Mouse (Mus musculus): ENCODE measurements around the gene Ephb1.

DNA sequence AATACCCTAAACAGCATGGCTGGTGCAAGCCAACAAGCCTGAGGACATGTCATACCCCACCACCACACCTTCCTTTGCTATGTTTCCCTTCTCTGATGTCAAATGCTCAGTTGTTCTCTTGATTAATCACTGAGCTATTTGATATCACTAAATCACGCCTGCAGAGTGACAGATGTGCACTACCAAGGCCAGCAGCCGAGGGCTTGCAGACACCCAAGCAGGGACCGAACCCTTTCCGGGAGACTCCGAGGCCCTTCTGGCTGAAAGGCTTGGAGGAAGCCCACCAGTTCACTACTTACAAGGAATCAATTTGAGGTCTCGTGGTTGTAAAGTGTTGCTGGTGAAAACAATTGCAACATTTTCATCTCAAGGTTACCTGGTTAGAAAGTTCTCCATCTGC lies 3.5 kb upstream of the Ephb1 start:
- TF ChIP-seq CTCF (IDR thresholded peaks at IDR 0.05), result no peak
- no peak for TF ChIP-seq EP300 (IDR thresholded peaks at IDR 0.05)
